Mouse (Mus musculus) heart, postnatal 0 days (tissue): ENCODE results near the gene Rps23. TPM values are rescaled to one million over a fixed set of nuclear protein-coding genes. Genes with fewer than 3 reads are reported as not detected.

Experiments
- ATAC-seq: fragments of 200-750 bp; cut with Nextera tagmentation; 2 replicates; pipeline ENCODE4 v1.8.0; 2017; ENCODE audit warnings: low read depth, moderate number of reproducible peaks, moderate library complexity; ENCODE audit not compliant: insufficient read depth
- DNase-seq: peaks from one replicate; pipeline ENCODE4 v3.0.0-alpha.2; 2016; ENCODE audit warnings: low spot score
- H3K27ac ChIP-seq: fragments of 300-500 bp; sonication (generic); 2 replicates; pipeline ENCODE4 v1.5.1; 2014; ENCODE audit warnings: low read depth, mild to moderate bottlenecking
- H3K27me3 ChIP-seq: fragments of 300-500 bp; sonication (generic); 2 replicates; pipeline ENCODE4 v1.6.1; 2014; ENCODE audit warnings: low read length, mixed read lengths; ENCODE audit not compliant: control insufficient read depth, insufficient read depth
- H3K36me3 ChIP-seq: fragments of 300-500 bp; sonication (generic); replicated peaks from 2 replicates; pipeline ENCODE4 v1.6.1; 2014; ENCODE audit warnings: low read length, mixed read lengths; ENCODE audit not compliant: control insufficient read depth, insufficient read depth
- H3K4me1 ChIP-seq: fragments of 300-500 bp; sonication (generic); 2 replicates; pipeline ENCODE4 v1.6.1; 2014; ENCODE audit warnings: antibody characterized with exemption; ENCODE audit not compliant: control insufficient read depth, insufficient read depth
- H3K4me2 ChIP-seq: fragments of 300-500 bp; sonication (generic); 2 replicates; pipeline ENCODE4 v1.6.1; 2014; ENCODE audit warnings: low read depth, mild to moderate bottlenecking, low read length, moderate library complexity
- H3K4me3 ChIP-seq: fragments of 300-500 bp; sonication (generic); 2 replicates; pipeline ENCODE4 v1.5.1; 2014; ENCODE audit warnings: low read depth, low read length
- H3K9ac ChIP-seq: fragments of 300-500 bp; sonication (generic); replicated peaks from 2 replicates; pipeline ENCODE4 v1.6.1; 2014; ENCODE audit warnings: low read depth, low read length, mixed read lengths
- H3K9me3 ChIP-seq: fragments of 300-500 bp; sonication (generic); replicated peaks from 2 replicates; pipeline ENCODE4 v1.6.1; 2016; ENCODE audit warnings: low read length; ENCODE audit not compliant: control insufficient read depth
- CTCF ChIP-seq: IDR thresholded peaks from 2 replicates; pipeline ENCODE4 v1.5.1; 2016; ENCODE audit warnings: antibody characterized with exemption, control low read depth, low read depth
- EP300 ChIP-seq: IDR thresholded peaks from 2 replicates; pipeline ENCODE4 v1.6.1; 2016; ENCODE audit warnings: antibody characterized with exemption, low read depth
- WGBS: fragments of 180-500 bp; shearing (Covaris S2); extraction: QIAGEN DNeasy Blood & Tissue Kit; methylation state at CpG from one replicate; pipeline ENCODE4 v1.1.7; 2014; 5-methylcytosine and 5-hydroxymethylcytosine counted together
- polyA plus RNA-seq: library from polyadenylated mRNA; unstranded; fragments of >200 nt; fragmentation: Nextera tagmentation; extraction: Ambion mirVana; gene quantifications from 2 replicates; pipeline ENCODE4 v1.2.1, GENCODE M21; 2015
- total RNA-seq: library from RNA; depleted of rRNA; stranded (reverse); fragments of >200 nt; gene quantifications from 2 replicates; pipeline ENCODE4 v1.2.3, GENCODE M21; 2014; ENCODE audit warnings: low replicate concordance; rRNA removed

The Rps23 gene
- total and polyA plus RNA-seq, 2 experiments from 2014 or later = 124 to 147 TPM

DNA sequence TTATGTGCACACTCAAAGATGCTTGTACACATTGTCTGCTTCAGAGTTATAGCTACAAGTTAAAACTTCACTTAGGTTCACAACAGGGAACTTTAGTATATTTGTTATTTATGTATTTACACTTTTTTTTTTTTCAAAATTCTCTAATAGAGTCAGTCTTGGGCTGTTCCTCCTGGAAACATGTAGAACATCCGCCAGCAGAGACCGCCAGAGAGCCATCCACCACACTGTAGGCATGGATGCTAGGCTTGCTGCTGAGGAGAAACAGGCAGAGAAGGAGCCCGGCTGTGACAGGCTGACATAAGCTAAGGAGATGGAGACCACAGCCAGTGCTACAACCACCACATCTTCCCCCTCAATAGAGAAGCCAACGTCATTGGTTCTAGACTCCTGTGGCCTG is 44.7 kb downstream of the Rps23 start:
- H3K27me3 ChIP-seq = no peaks in the 10 kb centered on the region
- no peak overlapping the region for H3K9ac ChIP-seq
- H3K9me3 ChIP-seq = no peaks in the 10 kb centered on the region
- ATAC-seq (peak; percentile 79), DNase-seq (peak; percentile 56)
- TF ChIP-seq EP300 (no peak), CTCF (peak; percentile 89)
- WGBS = 9% methylated on average over 4 of the region's 4 CpGs
- no peaks in the 10 kb centered on the region for H3K36me3 ChIP-seq
- no peaks in the 10 kb centered on the region for H3K4me1 ChIP-seq
- H3K4me2 ChIP-seq = no peak overlapping the region
- H3K4me3 ChIP-seq = no peak overlapping the region
- H3K27ac ChIP-seq = no peak overlapping the region

DNA sequence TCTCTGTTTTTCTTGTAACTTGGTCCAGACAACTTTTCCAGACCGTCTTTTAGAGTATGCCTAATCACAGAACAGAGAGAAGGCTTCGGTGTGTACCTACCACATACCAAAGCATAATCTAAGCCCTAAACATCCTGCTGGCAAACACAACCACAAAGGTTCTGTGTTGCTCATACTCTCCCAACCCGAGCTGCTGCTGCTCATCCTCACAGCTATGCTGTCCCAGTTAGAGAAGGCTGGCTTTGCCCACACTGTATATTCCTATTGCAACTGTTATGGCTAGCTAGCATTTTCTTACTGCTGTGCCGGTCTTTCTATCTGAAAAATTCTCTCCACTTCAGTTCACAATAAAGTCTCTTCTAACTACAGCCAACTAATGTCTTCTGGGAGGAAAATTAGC is 46.2 kb downstream of the Rps23 start:
- H3K9ac ChIP-seq = no peak overlapping the region
- H3K27ac ChIP-seq = no peak overlapping the region
- 75% methylated on average over 4 of the region's 4 CpGs for WGBS
- DNase-seq (no peak), ATAC-seq (no peak)
- H3K9me3 ChIP-seq = no peaks in the 10 kb centered on the region
- no peaks in the 10 kb centered on the region for H3K36me3 ChIP-seq
- H3K4me1 ChIP-seq = no peaks in the 10 kb centered on the region
- H3K4me2 ChIP-seq = no peak overlapping the region
- no peaks in the 10 kb centered on the region for H3K27me3 ChIP-seq
- H3K4me3 ChIP-seq = no peak overlapping the region
- TF ChIP-seq EP300 = no peak
- no peak for TF ChIP-seq CTCF

DNA sequence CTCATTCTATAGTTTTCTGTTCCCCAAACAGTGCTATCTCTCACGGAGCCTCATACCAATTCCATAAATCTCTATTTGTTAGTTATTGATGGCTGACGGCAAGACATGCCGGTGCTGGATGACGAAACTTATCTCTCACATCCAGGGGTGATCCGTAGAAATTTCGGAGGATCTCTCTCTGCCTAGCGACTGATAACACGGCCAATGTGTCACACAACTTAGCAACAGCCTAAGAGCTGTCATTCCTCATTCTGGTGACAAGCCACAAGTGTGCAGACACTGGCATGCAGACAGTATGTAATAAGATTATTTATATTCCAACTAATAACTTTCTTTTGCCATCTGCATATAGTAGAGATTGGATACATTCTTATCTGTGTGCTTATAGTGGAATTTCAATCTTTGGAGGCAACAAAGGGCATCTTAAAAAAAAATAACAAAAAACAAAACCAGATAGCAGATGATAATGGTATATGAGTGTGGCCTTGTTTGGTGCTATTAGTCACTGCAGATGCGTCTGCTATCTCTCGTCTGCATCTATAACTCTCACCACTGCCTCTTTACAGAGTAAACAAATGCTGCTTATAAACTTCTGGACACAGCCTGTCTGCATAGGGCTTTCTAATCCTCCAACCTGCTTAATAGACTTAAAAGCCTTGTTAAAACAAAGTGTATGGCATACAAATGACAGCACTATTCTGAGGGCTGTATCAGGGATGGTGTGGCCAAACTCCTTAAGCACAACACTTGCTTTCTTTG is 47.7 kb downstream of the Rps23 start:
- Histone ChIP-seq H3K27ac (no peak overlapping the region), H3K4me3 (no peak overlapping the region)
- WGBS = 41% methylated on average over 10 of the region's 10 CpGs

DNA sequence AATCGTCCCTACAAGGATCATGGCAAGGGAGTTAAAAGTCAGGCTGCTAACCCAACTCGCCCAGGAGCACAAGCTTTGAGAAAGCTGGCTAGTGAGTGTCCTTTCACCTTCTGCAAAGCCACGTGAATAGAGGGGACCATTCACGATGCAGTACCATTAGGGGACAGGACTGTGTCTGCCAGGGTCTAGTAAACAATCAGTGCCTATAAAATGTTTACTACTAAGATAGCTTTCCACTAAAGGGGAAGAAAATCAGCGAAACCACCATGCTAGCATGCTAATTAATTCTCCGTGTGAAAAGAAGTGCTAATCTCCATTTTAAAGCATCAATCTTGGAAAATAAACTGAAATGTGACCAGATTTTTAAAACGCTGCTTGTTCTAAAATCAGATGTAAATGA is 50.7 kb downstream of the Rps23 start:
- Histone ChIP-seq H3K27ac (no peak overlapping the region), H3K9me3 (no peaks in the 10 kb centered on the region), H3K4me1 (0 out of 2 replicates have a peak, but pooled peaks cover 3% of the 10 kb centered on the region), H3K27me3 (no peaks in the 10 kb centered on the region), H3K9ac (no peak overlapping the region), H3K4me2 (no peak overlapping the region), H3K4me3 (no peak overlapping the region), H3K36me3 (no peaks in the 10 kb centered on the region)
- ATAC-seq (no peak), DNase-seq (no peak)
- 72% methylated on average over 7 of the region's 7 CpGs for WGBS
- TF ChIP-seq EP300 = no peak
- TF ChIP-seq CTCF = no peak

More for the DNA sequence above, 47.7 kb downstream of the Rps23 start:
- ATAC-seq (no peak), DNase-seq (no peak)
- H3K4me2 ChIP-seq = no peak overlapping the region
- no peak for TF ChIP-seq CTCF
- TF ChIP-seq EP300 = no peak
- H3K36me3 ChIP-seq = no peaks in the 10 kb centered on the region
- H3K27me3 ChIP-seq = no peaks in the 10 kb centered on the region
- no peaks in the 10 kb centered on the region for H3K4me1 ChIP-seq
- no peak overlapping the region for H3K9ac ChIP-seq
- no peaks in the 10 kb centered on the region for H3K9me3 ChIP-seq

Other genes starting within 250 kb of the Rps23 start
- gene Atp6ap1l, start 17.6 kb upstream of the Rps23 start, total RNA-seq = 0.38 TPM in 1 of 2 replicates, not detected in the other
- gene Atp6ap1l, start 17.6 kb upstream of the Rps23 start, polyA plus RNA-seq = 0.69 and 0.98 TPM in 2 replicates